Mouse (Mus musculus) CH12.LX (cell line): Measurements from ENCODE around the gene Dll1. TPM values are rescaled to one million over a fixed set of nuclear protein-coding genes. Genes with fewer than 3 reads are reported as not detected.

Experiments used
- DNase-seq: peaks from one replicate; pipeline ENCODE4 v3.0.0-alpha.2; 2013; ENCODE audit errors: extremely low read depth
- H3K27ac ChIP-seq: 2 replicates; pipeline ENCODE4 v1.5.1; 2012; ENCODE audit warnings: low read depth, mild to moderate bottlenecking, control low read depth, moderate library complexity; ENCODE audit not compliant: insufficient read depth
- H3K27me3 ChIP-seq: replicated peaks from 2 replicates; pipeline ENCODE3; 2012; ENCODE audit warnings: inconsistent platforms
- H3K36me3 ChIP-seq, 2 experiments: replicated peaks in 1 of 2; 2 replicates each; pipeline versions ENCODE3 to v1.6.1; 2012; ENCODE audit warnings: inconsistent platforms in 1 of 2, low read length in 1 of 2, mild to moderate bottlenecking in 1 of 2, mixed read lengths in 1 of 2, moderate library complexity in 1 of 2; ENCODE audit not compliant: control insufficient read depth in 1 of 2, insufficient read depth in 1 of 2
- H3K4me1 ChIP-seq, 2 experiments: 2 replicates each; pipeline ENCODE4 v1.6.1; 2012; ENCODE audit warnings: inconsistent platforms in 1 of 2, moderate library complexity in 1 of 2; ENCODE audit not compliant: insufficient read depth in 2 of 2, control insufficient read depth in 1 of 2
- H3K4me2 ChIP-seq: 2 replicates; pipeline ENCODE4 v1.6.1; 2012; ENCODE audit warnings: low read depth, mild to moderate bottlenecking, control low read depth; ENCODE audit not compliant: poor library complexity, insufficient read depth, severe bottlenecking
- H3K4me3 ChIP-seq, 3 experiments: fragments of 150-350 bp in 1 of 3; sonication (generic) in 1 of 3; replicated peaks in 1 of 3; 2 replicates each; pipeline versions ENCODE3 to v1.5.1; 2011 to 2012; ENCODE audit warnings: low read depth in 2 of 3, low read length in 2 of 3, mild to moderate bottlenecking in 2 of 3, moderate library complexity in 2 of 3, control low read depth in 1 of 3, improper control_type of control experiment in 1 of 3, inconsistent platforms in 1 of 3, mixed read lengths in 1 of 3; ENCODE audit not compliant: poor library complexity in 1 of 3
- H3K79me2 ChIP-seq: replicated peaks from 2 replicates; pipeline ENCODE4 v1.6.1; 2012; ENCODE audit warnings: mild to moderate bottlenecking, moderate library complexity; ENCODE audit not compliant: control insufficient read depth, poor library complexity, insufficient read depth, severe bottlenecking; ENCODE audit errors: extremely low read depth
- H3K9ac ChIP-seq: 2 replicates; pipeline ENCODE4 v1.6.1; 2012; ENCODE audit warnings: low read depth, mild to moderate bottlenecking, control low read depth, moderate library complexity; ENCODE audit not compliant: insufficient read depth
- H3K9me3 ChIP-seq: replicated peaks from 2 replicates; pipeline ENCODE3; 2012; ENCODE audit warnings: low read length, inconsistent platforms, mixed read lengths
- SIN3A ChIP-seq: IDR thresholded peaks from 2 replicates; pipeline ENCODE4 v1.6.1; 2012; ENCODE audit warnings: low read length, improper control_type of control experiment, inconsistent platforms
- dilution Hi-C: fragments of 300-500 bp; cut with MboI; formaldehyde crosslinking; loops from 2 replicates; pipeline ENCODE4 v1.14.3; 2020; ENCODE audit warnings: low sequenced_read_pairs; ENCODE audit not compliant: extremely low pct_unique_long_range_greater_than_20kb, extremely low pct_ligation_motif_present
- in situ Hi-C: fragments of 300-500 bp; cut with MboI; formaldehyde crosslinking; loops from 3 replicates; pipeline ENCODE4 v1.14.3; 2019; ENCODE audit warnings: low sequenced_read_pairs, low pct_ligation_motif_present, low pct_unique_long_range_greater_than_20kb, mixed read lengths
- polyA plus RNA-seq: library from polyadenylated mRNA; unstranded; fragments of >175 nt; gene quantifications from 2 replicates; pipeline ENCODE4 v1.2.1, GENCODE M21; 2012; ENCODE audit warnings: low read depth; ENCODE audit not compliant: insufficient read length
- total RNA-seq, 2 experiments: library from RNA; depleted of rRNA; stranded (reverse); fragments of 300-350 nt in 1 of 2; fragments of >200 nt in 1 of 2; gene quantifications; 2 replicates each; pipeline ENCODE4 v1.2.3; 2012 to 2014

The Dll1 gene
- total and polyA plus RNA-seq, 3 experiments, result 0.25 to 0.52 (median 0.29) TPM

DNA sequence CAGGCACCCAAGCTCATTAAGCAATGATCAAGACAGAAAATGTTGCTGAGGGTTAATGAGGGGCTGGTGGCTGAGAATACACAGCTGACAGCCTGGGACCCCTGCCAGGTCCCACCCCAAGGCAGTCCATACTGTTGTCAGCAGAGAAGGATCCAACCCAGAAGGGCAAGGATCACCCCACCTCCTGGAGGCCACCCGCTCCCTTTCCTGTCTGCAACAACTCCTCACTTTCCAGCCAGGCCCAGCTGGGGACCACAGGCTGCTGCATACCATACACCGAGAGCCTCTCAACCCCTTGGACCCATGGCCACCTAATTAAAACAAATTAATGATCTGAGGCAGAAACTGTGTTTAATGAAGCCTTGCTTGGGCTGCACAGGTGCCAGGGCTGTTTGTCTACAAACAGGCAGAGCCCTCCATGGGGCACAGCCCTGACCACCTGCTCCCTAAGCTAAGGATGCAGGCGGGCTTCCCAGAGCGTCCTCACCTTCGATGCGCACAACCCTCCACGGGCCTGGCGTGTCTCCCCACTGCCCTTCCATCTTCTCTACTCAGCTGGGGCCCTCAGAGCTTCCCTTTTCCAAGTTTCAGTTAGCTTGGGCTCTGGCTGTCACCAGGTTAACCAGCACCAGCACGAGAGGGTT lies 53.4 kb downstream of the Dll1 start:
- dilution Hi-C loops, result no loop called here
- DNase-seq, result no peak

More for the DNA sequence above, 53.4 kb downstream of the Dll1 start:
- Histone ChIP-seq H3K4me2 (no peak overlapping the region), H3K36me3 (no peaks in the 10 kb centered on the region), H3K4me3 (no peak overlapping the region), H3K79me2 (no peaks in the 10 kb centered on the region), H3K4me1 (no peaks in the 10 kb centered on the region), H3K9me3 (no peaks in the 10 kb centered on the region), H3K27me3 (peaks cover 1% of the 10 kb centered on the region), H3K9ac (no peak overlapping the region), H3K27ac (no peak overlapping the region)
- no peak for TF ChIP-seq SIN3A
- in situ Hi-C loops, result no loop called here

Other genes with a start within 250 kb of the Dll1 start
- gene Fam120b, start 19.3 kb upstream of the Dll1 start, total RNA-seq (2012; rRNA removed), result 17.8 and 19.5 TPM in 2 replicates
- gene Fam120b, start 19.3 kb upstream of the Dll1 start, total RNA-seq (2014; rRNA removed), result 17.2 and 18.7 TPM in 2 replicates
- gene Fam120b, start 19.3 kb upstream of the Dll1 start, polyA plus RNA-seq, result 14.9 and 18.1 TPM in 2 replicates
- gene Psmb1, start 122.9 kb upstream of the Dll1 start, total RNA-seq (2012; rRNA removed), result 212 and 219 TPM in 2 replicates
- gene Psmb1, start 122.9 kb upstream of the Dll1 start, total RNA-seq (2014; rRNA removed), result 416 and 466 TPM in 2 replicates
- gene Psmb1, start 122.9 kb upstream of the Dll1 start, polyA plus RNA-seq, result 186 and 187 TPM in 2 replicates
- gene Tbp, start 123.0 kb upstream of the Dll1 start, total RNA-seq (2012; rRNA removed), result 26.5 and 31.4 TPM in 2 replicates
- gene Tbp, start 123.0 kb upstream of the Dll1 start, total RNA-seq (2014; rRNA removed), result 71.4 and 71.7 TPM in 2 replicates
- gene Tbp, start 123.0 kb upstream of the Dll1 start, polyA plus RNA-seq, result 43.0 and 52.8 TPM in 2 replicates
- 78.2 and 87.5 TPM in 2 replicates for gene Pdcd2, start 150.4 kb upstream of the Dll1 start, total RNA-seq (2012; rRNA removed)
- 106 and 115 TPM in 2 replicates for gene Pdcd2, start 150.4 kb upstream of the Dll1 start, total RNA-seq (2014; rRNA removed)
- 82.7 and 98.6 TPM in 2 replicates for gene Pdcd2, start 150.4 kb upstream of the Dll1 start, polyA plus RNA-seq
- 3.5 and 4.4 TPM in 2 replicates for gene Prdm9, start 187.5 kb upstream of the Dll1 start, total RNA-seq (2012; rRNA removed)
- 5.0 and 5.3 TPM in 2 replicates for gene Prdm9, start 187.5 kb upstream of the Dll1 start, total RNA-seq (2014; rRNA removed)
- gene Prdm9, start 187.5 kb upstream of the Dll1 start, polyA plus RNA-seq, result 6.6 and 7.6 TPM in 2 replicates